Mouse (Mus musculus) forebrain, embryonic 14.5 days (tissue): ENCODE results near the gene Pde11a. TPM values are rescaled to one million over a fixed set of nuclear protein-coding genes. Genes with fewer than 3 reads are reported as not detected.
"Not testable (repeated sequence)": the region's sequence is repeated elsewhere in the genome, so short reads cannot be mapped to it uniquely, and the experiment has no call there.

Source experiments
- ATAC-seq: fragments of 200-750 bp; cut with Nextera tagmentation; 2 replicates; pipeline ENCODE4 v1.8.0; 2017; ENCODE audit warnings: mild to moderate bottlenecking, moderate library complexity
- DNase-seq: peaks from one replicate; pipeline ENCODE4 v3.0.0-alpha.2; 2015; ENCODE audit warnings: low spot score
- H3K27ac ChIP-seq: fragments of 300-500 bp; sonication (generic); 2 replicates; pipeline ENCODE4 v1.5.1; 2014; ENCODE audit warnings: low read depth, mild to moderate bottlenecking, control low read depth, low read length, moderate library complexity
- H3K27me3 ChIP-seq: fragments of 300-500 bp; sonication (generic); replicated peaks from 2 replicates; pipeline ENCODE4 v1.6.1; 2014; ENCODE audit warnings: low read length, control low read depth, mixed read lengths; ENCODE audit not compliant: control insufficient read depth, insufficient read depth
- H3K36me3 ChIP-seq: fragments of 300-500 bp; sonication (generic); 2 replicates; pipeline ENCODE4 v1.6.1; 2014; ENCODE audit warnings: low read length, control low read depth; ENCODE audit not compliant: control insufficient read depth, insufficient read depth
- H3K4me1 ChIP-seq: fragments of 300-500 bp; sonication (generic); 2 replicates; pipeline ENCODE4 v1.6.1; 2014; ENCODE audit warnings: antibody characterized with exemption, low read length, control low read depth; ENCODE audit not compliant: control insufficient read depth, insufficient read depth
- H3K4me2 ChIP-seq: fragments of 300-500 bp; sonication (generic); 2 replicates; pipeline ENCODE4 v1.6.1; 2014; ENCODE audit warnings: mild to moderate bottlenecking, control low read depth, low read length
- H3K4me3 ChIP-seq: fragments of 300-500 bp; sonication (generic); 2 replicates; pipeline ENCODE4 v1.5.1; 2014; ENCODE audit warnings: low read depth, low read length, control low read depth
- H3K9ac ChIP-seq: fragments of 300-500 bp; sonication (generic); 2 replicates; pipeline ENCODE4 v1.6.1; 2014; ENCODE audit warnings: mild to moderate bottlenecking, low read length, control low read depth, moderate library complexity
- H3K9me3 ChIP-seq: fragments of 300-500 bp; sonication (generic); replicated peaks from 2 replicates; pipeline ENCODE4 v1.6.1; 2016; ENCODE audit warnings: low read length, control low read depth, mixed read lengths; ENCODE audit not compliant: control insufficient read depth
- WGBS: fragments of 180-500 bp; shearing (Covaris S2); extraction: QIAGEN DNeasy Blood & Tissue Kit; methylation state at CpG from one replicate; pipeline ENCODE4 v1.1.7; 2014; 5-methylcytosine and 5-hydroxymethylcytosine counted together
- polyA plus RNA-seq: library from polyadenylated mRNA; unstranded; fragments of >200 nt; fragmentation: Nextera tagmentation; extraction: Ambion mirVana; gene quantifications from 2 replicates; pipeline ENCODE4 v1.2.1, GENCODE M21; 2014

Gene Pde11a
- polyA plus RNA-seq, 1 experiment from 2014 or later: 0.14 TPM

DNA sequence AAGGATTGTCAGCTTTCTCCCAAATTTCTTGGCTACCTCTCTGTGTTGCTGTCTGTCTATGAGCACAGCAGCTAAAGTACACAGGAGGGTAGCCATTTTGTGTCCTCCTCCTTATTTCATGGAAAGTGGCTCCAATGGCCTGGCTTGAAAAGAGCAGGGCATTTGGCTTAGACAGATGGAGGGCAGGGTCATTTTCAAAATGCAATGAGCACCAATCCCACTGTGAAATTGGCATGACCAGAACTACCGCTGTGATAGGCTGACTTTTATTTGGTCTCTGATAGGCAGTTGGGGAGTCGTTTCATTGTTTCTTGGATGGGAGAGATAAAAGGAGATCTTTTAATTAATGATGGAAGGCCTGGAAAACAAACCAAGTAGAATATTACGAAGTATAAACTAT is 354.7 kb downstream of the Pde11a start:
- Histone ChIP-seq H3K4me3 (no peak overlapping the region), H3K27ac (no peak overlapping the region), H3K9me3 (no peaks in the 10 kb centered on the region), H3K36me3 (no peaks in the 10 kb centered on the region), H3K4me1 (peaks cover 17% of the 10 kb centered on the region; the same call in 1 of the 2 replicates), H3K4me2 (no peak overlapping the region), H3K9ac (no peak overlapping the region), H3K27me3 (no peaks in the 10 kb centered on the region)
- no peak for DNase-seq
- ATAC-seq: no peak
- 88% methylated on average over 3 of the region's 3 CpGs for WGBS

DNA sequence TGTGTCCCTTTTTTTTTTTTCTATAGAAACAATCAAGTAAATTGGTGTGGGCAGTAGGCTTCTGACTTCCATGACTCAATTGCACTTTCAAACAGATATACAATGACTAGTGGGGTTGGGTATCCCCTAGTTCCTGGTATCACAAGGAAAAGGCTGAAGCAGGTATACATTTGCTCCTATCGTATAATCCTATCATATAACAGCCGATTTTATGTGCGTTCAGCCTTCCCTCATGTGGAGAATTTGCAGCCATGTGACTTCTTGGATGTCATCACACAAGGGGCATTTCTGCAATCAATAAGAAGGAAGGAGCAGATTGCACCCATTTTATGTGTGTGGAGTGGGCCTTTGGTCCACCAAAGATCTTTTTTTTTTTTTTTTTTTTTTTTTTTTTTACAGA is 355.5 kb downstream of the Pde11a start:
- ATAC-seq: no peak
- DNase-seq: no peak
- WGBS: 96% methylated on average over 3 of the region's 3 CpGs

DNA sequence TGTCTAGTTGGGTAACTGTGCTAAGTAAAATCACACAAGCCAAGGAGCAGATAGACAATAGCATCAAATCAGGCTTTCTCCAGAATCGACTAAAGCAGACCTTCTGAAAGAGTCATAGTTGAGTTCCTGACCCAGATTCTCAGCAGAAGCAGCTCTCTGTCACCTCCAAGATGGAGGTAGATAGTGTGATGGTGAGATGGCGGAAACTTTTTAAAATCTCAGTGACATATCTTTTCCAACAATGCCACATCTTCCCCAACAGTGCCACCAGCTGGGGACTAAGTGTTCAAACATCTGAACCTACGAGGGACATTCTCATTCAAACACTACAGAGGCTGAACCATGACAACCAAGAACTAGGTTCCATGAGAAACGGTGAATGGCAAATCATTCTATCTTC is 355.9 kb downstream of the Pde11a start:
- Histone ChIP-seq H3K4me2 (no peak overlapping the region), H3K36me3 (no peaks in the 10 kb centered on the region), H3K27ac (no peak overlapping the region), H3K4me3 (no peak overlapping the region), H3K9me3 (no peaks in the 10 kb centered on the region), H3K27me3 (no peaks in the 10 kb centered on the region), H3K4me1 (peaks cover 8% of the 10 kb centered on the region; the same call in 1 of the 2 replicates), H3K9ac (no peak overlapping the region)
- DNase-seq (no peak), ATAC-seq (no peak)
- 98% methylated on average over 4 of the region's 4 CpGs for WGBS

More for the DNA sequence above, 355.5 kb downstream of the Pde11a start:
- no peak overlapping the region for H3K4me3 ChIP-seq
- H3K27ac ChIP-seq: no peak overlapping the region
- peaks cover 12% of the 10 kb centered on the region; the same call in 1 of the 2 replicates for H3K4me1 ChIP-seq
- no peak overlapping the region for H3K4me2 ChIP-seq
- no peaks in the 10 kb centered on the region for H3K9me3 ChIP-seq
- H3K9ac ChIP-seq: no peak overlapping the region
- H3K36me3 ChIP-seq: no peaks in the 10 kb centered on the region
- H3K27me3 ChIP-seq: no peaks in the 10 kb centered on the region

DNA sequence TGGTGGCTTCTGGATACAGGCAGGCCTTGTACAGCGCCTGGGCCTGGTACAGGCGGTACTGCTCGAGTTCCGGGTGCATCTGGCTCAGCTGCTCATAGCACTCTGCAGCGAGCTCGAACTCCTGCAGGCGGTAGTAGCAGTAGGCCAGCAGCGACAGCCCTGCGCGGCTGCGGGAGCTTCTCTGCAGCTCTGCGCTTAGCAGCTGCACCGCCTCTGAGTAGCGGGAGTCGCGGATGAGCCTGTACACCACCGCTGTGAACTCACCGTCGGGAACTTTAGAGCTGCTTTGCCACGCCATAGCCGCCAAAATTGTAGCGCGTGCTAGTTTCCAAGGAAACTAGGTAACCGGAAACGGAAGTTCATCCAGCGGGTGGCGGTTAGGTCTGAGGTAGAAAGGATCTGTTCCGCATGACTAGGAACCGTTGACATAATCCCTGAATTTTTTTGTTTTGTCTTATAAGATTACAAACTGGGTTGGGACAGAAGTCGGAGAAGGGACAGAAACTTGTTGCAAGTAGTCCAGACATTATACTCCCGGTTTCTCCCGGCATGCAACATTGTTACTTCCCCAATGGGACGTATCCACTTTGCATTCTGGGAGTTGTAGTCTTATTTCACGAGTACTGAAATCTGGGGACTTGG is 357.0 kb downstream of the Pde11a start, which contains the start of gene Ttc30a1:
TSS of gene Ttc30a1 (minus strand) at position 528 of the 642 bp plus-strand sequence.
- WGBS: 3% methylated on average over 30 of the region's 34 CpGs
- ATAC-seq (peak; percentile 76), DNase-seq (peak; percentile 96)
- H3K4me1 ChIP-seq, H3K36me3 ChIP-seq, H3K27ac ChIP-seq, H3K9me3 ChIP-seq, H3K27me3 ChIP-seq: not testable (repeated sequence)
- peak within 1 kb of the TSS; percentile 47; the same call in 1 of the 2 replicates for H3K9ac ChIP-seq
- peak within 1 kb of the TSS; percentile 34 for H3K4me3 ChIP-seq
- H3K4me2 ChIP-seq: peak within 1 kb of the TSS; percentile 61

DNA sequence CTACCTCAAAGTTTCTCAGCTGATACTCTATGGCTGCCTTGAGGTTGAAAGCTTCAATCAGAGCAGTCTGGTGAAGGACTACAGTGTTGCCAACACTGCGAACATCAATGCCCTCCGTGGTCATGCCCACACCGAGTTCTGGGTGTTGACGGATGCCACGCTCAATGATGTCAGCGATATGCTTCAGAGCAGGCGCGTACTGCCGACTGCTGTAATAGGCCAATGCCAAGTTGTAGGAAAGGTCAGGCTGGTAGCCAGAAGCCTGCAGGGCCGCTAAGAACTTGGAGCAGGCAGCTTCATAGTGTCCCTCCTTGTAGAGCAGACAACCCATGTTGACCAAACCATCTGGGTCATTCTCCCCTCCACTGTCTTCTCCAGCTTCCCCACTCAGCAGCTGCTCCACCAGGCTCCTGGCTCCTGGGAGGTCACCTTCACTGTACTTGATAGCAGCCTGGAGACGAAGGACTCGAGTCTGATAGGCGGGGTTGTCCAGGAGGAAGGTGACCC is 357.6 kb downstream of the Pde11a start:
- not testable (repeated sequence) for H3K4me1 ChIP-seq, H3K9me3 ChIP-seq, ATAC-seq, H3K36me3 ChIP-seq, DNase-seq, H3K27ac ChIP-seq, H3K27me3 ChIP-seq, H3K9ac ChIP-seq
- WGBS: 97% methylated on average over 13 of the region's 13 CpGs
- H3K4me3 ChIP-seq: peak overlapping the region; percentile 34
- peak overlapping the region; percentile 61 for H3K4me2 ChIP-seq

DNA sequence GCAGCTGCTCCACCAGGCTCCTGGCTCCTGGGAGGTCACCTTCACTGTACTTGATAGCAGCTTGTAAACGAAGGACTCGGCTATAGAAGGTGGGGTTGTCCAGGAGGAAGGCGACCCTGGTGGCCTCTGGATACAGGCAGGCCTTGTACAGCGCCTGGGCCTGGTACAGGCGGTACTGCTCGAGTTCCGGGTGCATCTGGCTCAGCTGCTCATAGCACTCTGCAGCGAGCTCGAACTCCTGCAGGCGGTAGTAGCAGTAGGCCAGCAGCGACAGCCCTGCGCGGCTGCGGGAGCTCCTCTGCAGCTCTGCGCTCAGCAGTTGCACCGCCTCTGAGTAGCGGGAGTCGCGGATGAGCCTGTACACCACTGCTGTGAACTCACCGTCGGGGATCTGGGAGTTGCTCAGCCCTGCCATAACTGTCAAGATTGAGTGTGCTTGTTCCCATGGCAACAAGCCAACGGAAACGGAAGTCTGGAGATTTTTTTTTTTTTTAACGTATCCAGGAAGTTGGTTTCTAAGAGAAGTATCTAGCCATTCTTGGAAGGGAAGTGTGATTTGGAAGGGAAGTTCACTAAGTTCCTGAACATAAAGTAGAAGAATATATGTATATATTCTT is 360.7 kb downstream of the Pde11a start, which contains the start of gene Ttc30a2:
TSS of gene Ttc30a2 (minus strand) at position 419 of the 617 bp plus-strand sequence.
- not testable (repeated sequence) for H3K9ac ChIP-seq, H3K9me3 ChIP-seq, ATAC-seq, H3K4me3 ChIP-seq, H3K27me3 ChIP-seq, H3K36me3 ChIP-seq, H3K4me2 ChIP-seq, H3K4me1 ChIP-seq, H3K27ac ChIP-seq
- DNase-seq: peak; percentile 58
- WGBS: 30% methylated on average over 18 of the region's 24 CpGs

DNA sequence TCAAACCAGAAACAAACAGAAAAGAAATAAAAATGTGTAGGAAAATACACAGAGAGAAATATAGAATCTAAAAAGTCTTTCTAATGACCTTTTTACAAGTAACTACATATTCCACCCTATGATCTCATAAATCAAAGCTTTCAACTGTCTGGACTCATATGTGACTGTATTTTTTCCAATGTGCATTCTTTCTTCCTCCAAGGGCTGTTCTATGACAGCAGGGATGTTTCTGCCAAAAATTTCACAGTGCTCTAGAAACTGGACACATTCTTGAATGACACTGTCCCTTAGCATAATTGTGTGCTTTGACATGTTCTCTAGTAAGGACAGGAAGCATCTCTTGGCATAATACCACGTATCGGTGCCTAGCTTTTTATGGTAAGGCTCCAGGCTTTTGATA is 362.5 kb downstream of the Pde11a start:
- not testable (repeated sequence) for H3K9ac ChIP-seq, H3K4me3 ChIP-seq, H3K27ac ChIP-seq, H3K36me3 ChIP-seq, H3K4me2 ChIP-seq, DNase-seq, H3K27me3 ChIP-seq, H3K4me1 ChIP-seq, ATAC-seq, H3K9me3 ChIP-seq
- WGBS: 88% methylated on average over 2 of the region's 2 CpGs

DNA sequence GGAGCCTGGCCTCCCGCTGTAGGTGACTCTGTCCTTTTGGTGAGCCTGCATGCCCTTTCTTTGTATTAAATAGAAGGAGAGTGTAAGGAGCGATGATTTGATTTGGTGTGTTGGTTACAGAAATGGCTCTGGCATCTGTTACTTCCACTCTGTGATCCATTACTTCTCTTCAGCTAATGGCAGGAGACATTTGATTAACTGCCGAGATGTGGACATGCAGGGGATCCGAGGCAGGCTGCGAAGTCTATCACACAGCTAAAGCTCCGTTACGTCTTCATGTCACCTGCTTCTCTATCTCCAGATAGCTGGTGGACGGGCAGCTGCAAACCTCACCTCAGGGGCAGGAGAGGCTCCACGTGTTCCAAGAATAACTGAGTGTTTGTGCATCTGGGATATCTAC is 364.4 kb downstream of the Pde11a start:
- Histone ChIP-seq H3K4me2 (no peak overlapping the region), H3K27me3 (no peaks in the 10 kb centered on the region), H3K9ac (no peak overlapping the region), H3K9me3 (no peaks in the 10 kb centered on the region), H3K36me3 (no peaks in the 10 kb centered on the region), H3K27ac (no peak overlapping the region), H3K4me3 (no peak overlapping the region), H3K4me1 (no peaks in the 10 kb centered on the region)
- WGBS: 83% methylated on average over 9 of the region's 9 CpGs
- DNase-seq: no peak
- no peak for ATAC-seq

DNA sequence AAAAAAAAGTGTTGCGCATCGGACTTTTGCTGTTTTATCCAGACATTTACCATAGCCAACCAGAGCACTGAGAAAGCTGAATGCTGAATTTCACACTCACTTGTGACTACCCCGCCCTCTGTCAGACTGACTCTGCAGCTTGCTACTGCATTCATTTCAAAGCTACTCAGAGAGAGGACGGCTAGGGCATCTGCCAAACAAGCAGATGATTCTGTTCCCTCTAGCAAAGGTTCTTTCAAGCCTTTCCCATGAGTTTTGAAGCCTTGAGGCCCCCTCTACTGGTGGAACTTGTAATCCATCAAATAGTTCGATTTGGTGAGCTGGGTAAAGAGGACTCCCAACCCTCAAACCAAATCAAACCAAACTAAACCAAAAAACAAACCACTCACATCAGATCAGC is 373.6 kb downstream of the Pde11a start:
- H3K4me1 ChIP-seq: peaks cover 9% of the 10 kb centered on the region
- 31% methylated on average over 5 of the region's 5 CpGs for WGBS
- peak; percentile 84 for ATAC-seq
- H3K4me3 ChIP-seq: no peak overlapping the region
- no peak overlapping the region for H3K9ac ChIP-seq
- H3K9me3 ChIP-seq: no peaks in the 10 kb centered on the region
- no peaks in the 10 kb centered on the region for H3K36me3 ChIP-seq
- H3K27ac ChIP-seq: no peak overlapping the region
- peak overlapping the region; percentile 39 for H3K4me2 ChIP-seq
- peak; percentile 93 for DNase-seq
- no peaks in the 10 kb centered on the region for H3K27me3 ChIP-seq
